Mouse (Mus musculus): ENCODE data around the gene Kri1. TPM values are rescaled to one million over a fixed set of nuclear protein-coding genes. Genes with fewer than 3 reads are reported as not detected.

The Kri1 gene
- polyA plus RNA-seq, 2 experiments = 13.7 to 43.2 TPM

- 82% methylated on average over 3 of the region's 3 CpGs for WGBS
- no peaks in the 10 kb centered on the region for H3K27me3 ChIP-seq (ENCODE audit: control insufficient read depth, insufficient read depth, low read length)
- H3K4me3 ChIP-seq (replicated peaks; ENCODE audit: low read length) = no peak overlapping the region
- H3K36me3 ChIP-seq (ENCODE audit: control insufficient read depth, insufficient read depth, low read length) = peaks cover 59% of the 10 kb centered on the region
- H3K9ac ChIP-seq (ENCODE audit: low read depth, low read length, severe bottlenecking) = no peak overlapping the region
- H3K4me1 ChIP-seq (ENCODE audit: control insufficient read depth, insufficient read depth, low read length) = peaks cover 16% of the 10 kb centered on the region
- TF ChIP-seq POLR2A (IDR thresholded peaks at IDR 0.05; ENCODE audit: borderline replicate concordance, extremely low read depth, insufficient read depth, insufficient read length) = no peak
- no peak overlapping the region for H3K27ac ChIP-seq (replicated peaks; ENCODE audit: low read depth, low read length)
- ATAC-seq (ENCODE audit: low FRiP score, low read depth) (no peak), DNase-seq (ENCODE audit: low spot score) (no peak)
- H3K9me3 ChIP-seq (ENCODE audit: control insufficient read depth, low read length) = no peaks in the 10 kb centered on the region
- no peak overlapping the region for H3K4me2 ChIP-seq (replicated peaks; ENCODE audit: low read depth, low read length, severe bottlenecking)
Measured at GRCm38 (mm10) chr9:21283994-21284393, 3.8 kb downstream of the Kri1 start.

GRCm38 (mm10) chr9:21283591-21283990 is 4.2 kb downstream of the Kri1 start:
- DNase-seq (ENCODE audit: low spot score) (no peak), ATAC-seq (ENCODE audit: low FRiP score, low read depth) (no peak)
- no peak for TF ChIP-seq POLR2A (IDR thresholded peaks at IDR 0.05; ENCODE audit: borderline replicate concordance, extremely low read depth, insufficient read depth, insufficient read length)
- no peak overlapping the region for H3K4me2 ChIP-seq (replicated peaks; ENCODE audit: low read depth, low read length, severe bottlenecking)
- H3K27me3 ChIP-seq (ENCODE audit: control insufficient read depth, insufficient read depth, low read length) = no peaks in the 10 kb centered on the region
- WGBS = 93% methylated on average over 5 of the region's 5 CpGs
- no peaks in the 10 kb centered on the region for H3K9me3 ChIP-seq (ENCODE audit: control insufficient read depth, low read length)
- H3K9ac ChIP-seq (ENCODE audit: low read depth, low read length, severe bottlenecking) = no peak overlapping the region
- peaks cover 12% of the 10 kb centered on the region for H3K4me1 ChIP-seq (ENCODE audit: control insufficient read depth, insufficient read depth, low read length)
- peaks cover 63% of the 10 kb centered on the region for H3K36me3 ChIP-seq (ENCODE audit: control insufficient read depth, insufficient read depth, low read length)
- H3K27ac ChIP-seq (replicated peaks; ENCODE audit: low read depth, low read length) = no peak overlapping the region
- no peak overlapping the region for H3K4me3 ChIP-seq (replicated peaks; ENCODE audit: low read length)

GRCm38 (mm10) chr9:21277776-21278175 is 10.0 kb downstream of the Kri1 start:
- H3K9me3 ChIP-seq (ENCODE audit: control insufficient read depth, low read length) = no peaks in the 10 kb centered on the region
- no peak overlapping the region for H3K27ac ChIP-seq (replicated peaks; ENCODE audit: low read depth, low read length)
- no peak overlapping the region for H3K9ac ChIP-seq (ENCODE audit: low read depth, low read length, severe bottlenecking)
- H3K27me3 ChIP-seq (ENCODE audit: control insufficient read depth, insufficient read depth, low read length) = no peaks in the 10 kb centered on the region
- ATAC-seq (ENCODE audit: low FRiP score, low read depth) (no peak), DNase-seq (ENCODE audit: low spot score) (no peak)
- H3K4me1 ChIP-seq (ENCODE audit: control insufficient read depth, insufficient read depth, low read length) = no peaks in the 10 kb centered on the region
- peaks cover 96% of the 10 kb centered on the region for H3K36me3 ChIP-seq (ENCODE audit: control insufficient read depth, insufficient read depth, low read length)
- H3K4me2 ChIP-seq (replicated peaks; ENCODE audit: low read depth, low read length, severe bottlenecking) = no peak overlapping the region
- 96% methylated on average over 5 of the region's 5 CpGs for WGBS
- TF ChIP-seq POLR2A (IDR thresholded peaks at IDR 0.05; ENCODE audit: borderline replicate concordance, extremely low read depth, insufficient read depth, insufficient read length) = no peak
- no peak overlapping the region for H3K4me3 ChIP-seq (replicated peaks; ENCODE audit: low read length)

GRCm38 (mm10) chr9:21276307-21276706 is 11.5 kb downstream of the Kri1 start:
- ATAC-seq (ENCODE audit: low FRiP score, low read depth) = no peak
- 86% methylated on average over 8 of the region's 8 CpGs for WGBS

GRCm38 (mm10) chr9:21275727-21276126 is 12.0 kb downstream of the Kri1 start:
- 90% methylated on average over 12 of the region's 12 CpGs for WGBS

More at GRCm38 (mm10) chr9:21276307-21276706, 11.5 kb downstream of the Kri1 start:
- no peaks in the 10 kb centered on the region for H3K27me3 ChIP-seq (ENCODE audit: control insufficient read depth, insufficient read depth, low read length)
- peaks cover 98% of the 10 kb centered on the region for H3K36me3 ChIP-seq (ENCODE audit: control insufficient read depth, insufficient read depth, low read length)
- no peak overlapping the region for H3K9ac ChIP-seq (ENCODE audit: low read depth, low read length, severe bottlenecking)
- H3K27ac ChIP-seq (replicated peaks; ENCODE audit: low read depth, low read length) = no peak overlapping the region
- H3K4me3 ChIP-seq (replicated peaks; ENCODE audit: low read length) = no peak overlapping the region
- H3K4me2 ChIP-seq (replicated peaks; ENCODE audit: low read depth, low read length, severe bottlenecking) = no peak overlapping the region
- H3K4me1 ChIP-seq (ENCODE audit: control insufficient read depth, insufficient read depth, low read length) = no peaks in the 10 kb centered on the region
- no peaks in the 10 kb centered on the region for H3K9me3 ChIP-seq (ENCODE audit: control insufficient read depth, low read length)
- DNase-seq (ENCODE audit: low spot score) = no peak
- TF ChIP-seq POLR2A (IDR thresholded peaks at IDR 0.05; ENCODE audit: borderline replicate concordance, extremely low read depth, insufficient read depth, insufficient read length) = no peak

More at GRCm38 (mm10) chr9:21275727-21276126, 12.0 kb downstream of the Kri1 start:
- no peak overlapping the region for H3K4me3 ChIP-seq (replicated peaks; ENCODE audit: low read length)
- no peak for ATAC-seq (ENCODE audit: low FRiP score, low read depth)
- H3K9ac ChIP-seq (ENCODE audit: low read depth, low read length, severe bottlenecking) = no peak overlapping the region
- no peaks in the 10 kb centered on the region for H3K4me1 ChIP-seq (ENCODE audit: control insufficient read depth, insufficient read depth, low read length)
- no peak for TF ChIP-seq POLR2A (IDR thresholded peaks at IDR 0.05; ENCODE audit: borderline replicate concordance, extremely low read depth, insufficient read depth, insufficient read length)
- no peak overlapping the region for H3K27ac ChIP-seq (replicated peaks; ENCODE audit: low read depth, low read length)
- H3K4me2 ChIP-seq (replicated peaks; ENCODE audit: low read depth, low read length, severe bottlenecking) = no peak overlapping the region
- no peaks in the 10 kb centered on the region for H3K9me3 ChIP-seq (ENCODE audit: control insufficient read depth, low read length)
- DNase-seq (ENCODE audit: low spot score) = no peak
- H3K27me3 ChIP-seq (ENCODE audit: control insufficient read depth, insufficient read depth, low read length) = no peaks in the 10 kb centered on the region
- peaks cover 98% of the 10 kb centered on the region for H3K36me3 ChIP-seq (ENCODE audit: control insufficient read depth, insufficient read depth, low read length)

All from limb, embryonic 14.5 days (tissue).